Comparison of ENCODE assay signal across 9 mouse cellular contexts in genomic region chr10:4112611-4113327, GRCm38 (mm10).
A peak's percentile ranks its signal among the peaks of the same experiment; 100 is the strongest.
DNase-seq lines count a peak whose midpoint lies in the region; ATAC-seq lines count a peak whose summit lies in the region.
"Had no signal": no experiment of that assay in that cellular context is flagged by ENCODE, and none has a peak within 500 bp of the region (broad histone marks: within the 10 kb centered on the region; RNA-seq: fewer than 3 reads in every experiment).

No protein-coding gene starts in this region.

- peak; percentile 41; the same call in 1 of the 2 replicates for ATAC-seq in midbrain, embryonic 14.5 days (ENCODE audit: low FRiP score, low TSS enrichment)
- no peak; the same call in none of the 2 replicates for ATAC-seq in hindbrain, embryonic 16.5 days
- ATAC-seq in stomach, embryonic 16.5 days (ENCODE audit: insufficient read depth, low FRiP score): no peak

- no peak overlapping the region for H3K4me2 ChIP-seq in midbrain, embryonic 14.5 days (ENCODE audit: low read length)
- no peak overlapping the region for H3K4me2 ChIP-seq in hindbrain, embryonic 16.5 days (ENCODE audit: low read length)
- no peak overlapping the region for H3K4me2 ChIP-seq in stomach, embryonic 16.5 days (ENCODE audit: low read depth, low read length)

- WGBS in midbrain, embryonic 14.5 days: 53% methylated on average over 17 of the region's 17 CpGs
- 83% methylated on average over 17 of the region's 17 CpGs for WGBS in midbrain, embryonic 10.5 days
- 34% methylated on average over 17 of the region's 17 CpGs for WGBS in hindbrain, embryonic 16.5 days
- WGBS in stomach, embryonic 16.5 days: 55% methylated on average over 17 of the region's 17 CpGs

- DNase-seq in heart, adult 11 months: peak; percentile 96
- no peak for DNase-seq in heart, postnatal 36 days
- DNase-seq in midbrain, embryonic 14.5 days: peak; percentile 30
- no peak for DNase-seq in midbrain, embryonic 10.5 days (ENCODE audit: low spot score)
- no peak for DNase-seq in frontal cortex, postnatal 25 days (ENCODE audit: low spot score in 2 of 2)
- no peak for DNase-seq in layer of hippocampus, postnatal 14 days (ENCODE audit: low spot score in 2 of 2)

- intact Hi-C loops in heart, postnatal 36 days (cut with DNase I): loop anchor here (2.0 to 5.0 kb wide), 2 partner anchors 70 to 222 kb away; no protein-coding TSS in a partner anchor

- H3K9ac ChIP-seq in midbrain, embryonic 14.5 days (replicated peaks; ENCODE audit: low read length): no peak overlapping the region
- no peak overlapping the region for H3K9ac ChIP-seq in hindbrain, embryonic 16.5 days (ENCODE audit: low read depth, low read length)
- no peak overlapping the region for H3K9ac ChIP-seq in stomach, embryonic 16.5 days (ENCODE audit: low read length)

- H3K4me1 ChIP-seq in midbrain, embryonic 14.5 days (ENCODE audit: control insufficient read depth, insufficient read depth, low read length): 0 out of 2 replicates have a peak, but pooled peaks cover 2% of the 10 kb centered on the region
- H3K4me1 ChIP-seq in midbrain, embryonic 10.5 days: peaks cover 11% of the 10 kb centered on the region
- H3K4me1 ChIP-seq in hindbrain, embryonic 16.5 days (ENCODE audit: control insufficient read depth, insufficient read depth, low read depth, low read length): peaks cover 9% of the 10 kb centered on the region
- H3K4me1 ChIP-seq in stomach, embryonic 16.5 days (ENCODE audit: control insufficient read depth, insufficient read depth, low read length): peaks cover 42% of the 10 kb centered on the region

- H3K4me3 ChIP-seq in midbrain, embryonic 14.5 days (replicated peaks; ENCODE audit: low read depth, low read length): no peak overlapping the region
- no peak overlapping the region for H3K4me3 ChIP-seq in midbrain, embryonic 10.5 days
- no peak overlapping the region for H3K4me3 ChIP-seq in hindbrain, embryonic 16.5 days (ENCODE audit: low read length)
- H3K4me3 ChIP-seq in stomach, embryonic 16.5 days (replicated peaks; ENCODE audit: low read length): no peak overlapping the region
- H3K4me3 ChIP-seq: megakaryocyte, embryonic 14.5 days had no signal

- no peaks in the 10 kb centered on the region for H3K36me3 ChIP-seq in midbrain, embryonic 14.5 days (ENCODE audit: control insufficient read depth, insufficient read depth, low read length)
- H3K36me3 ChIP-seq in midbrain, embryonic 10.5 days: peaks cover 8% of the 10 kb centered on the region; the same call in 1 of the 2 replicates
- no peaks in the 10 kb centered on the region for H3K36me3 ChIP-seq in hindbrain, embryonic 16.5 days (ENCODE audit: control insufficient read depth, insufficient read depth, low read length)
- no peaks in the 10 kb centered on the region for H3K36me3 ChIP-seq in stomach, embryonic 16.5 days (ENCODE audit: control insufficient read depth, insufficient read depth, low read length)

- no peaks in the 10 kb centered on the region for H3K27me3 ChIP-seq in midbrain, embryonic 14.5 days (ENCODE audit: control insufficient read depth, insufficient read depth, low read length)
- H3K27me3 ChIP-seq in midbrain, embryonic 10.5 days (ENCODE audit: low read depth, poor library complexity, severe bottlenecking): no peaks in the 10 kb centered on the region
- no peaks in the 10 kb centered on the region for H3K27me3 ChIP-seq in hindbrain, embryonic 16.5 days (replicated peaks; ENCODE audit: control insufficient read depth, insufficient read depth, low read length)
- H3K27me3 ChIP-seq in stomach, embryonic 16.5 days (ENCODE audit: control insufficient read depth, insufficient read depth, low read length): no peaks in the 10 kb centered on the region
- H3K27me3 ChIP-seq: megakaryocyte, embryonic 14.5 days had no signal

- no peaks in the 10 kb centered on the region for H3K9me3 ChIP-seq in midbrain, embryonic 14.5 days (ENCODE audit: control insufficient read depth, low read length)
- H3K9me3 ChIP-seq in midbrain, embryonic 10.5 days (replicated peaks): no peaks in the 10 kb centered on the region
- H3K9me3 ChIP-seq in hindbrain, embryonic 16.5 days (ENCODE audit: control insufficient read depth, low read length): no peaks in the 10 kb centered on the region
- no peaks in the 10 kb centered on the region for H3K9me3 ChIP-seq in stomach, embryonic 16.5 days (replicated peaks; ENCODE audit: control insufficient read depth, low read length)
- H3K9me3 ChIP-seq: megakaryocyte, embryonic 14.5 days had no signal

- 0 out of 2 replicates have a peak overlapping the region, but pooled peaks have one; percentile 14 for H3K27ac ChIP-seq in midbrain, embryonic 14.5 days (replicated peaks; ENCODE audit: low read depth, low read length)
- no peak overlapping the region for H3K27ac ChIP-seq in midbrain, embryonic 10.5 days (replicated peaks)
- H3K27ac ChIP-seq in hindbrain, embryonic 16.5 days (ENCODE audit: low read depth, low read length): 0 out of 2 replicates have a peak overlapping the region, but pooled peaks have one; percentile 23
- peak overlapping the region; percentile 30; the same call in 1 of the 2 replicates for H3K27ac ChIP-seq in stomach, embryonic 16.5 days (ENCODE audit: low read length)

Comparison
In these comparisons a context has a peak if more than half of its experiments do, and no peak if none do; other contexts are left out.
1. DNase-seq: peak in heart, adult 11 months (single experiment) and midbrain, embryonic 14.5 days (single experiment); none in heart, postnatal 36 days (0 of 2), midbrain, embryonic 10.5 days (single experiment), frontal cortex, postnatal 25 days (0 of 2) and layer of hippocampus, postnatal 14 days (0 of 2).